Mouse (Mus musculus) urinary bladder, adult 2 months (tissue): ENCODE measurements at regions not wholly inside any gene's neighbourhood (a gene's known extent, or its start where the extent isn't known, plus 50 kb on each side); places are given as distances from the start of the nearest gene placed in this dataset.
A peak's percentile ranks its signal among the peaks of the same experiment; 100 is the strongest.

Experiments
- DNase-seq: peaks from one replicate; pipeline ENCODE4 v3.0.0; 2022; ENCODE audit warnings: low spot score

- DNase-seq, result no peak
These were observed 181.1 kb upstream of the Topaz1 start for GRCm38 (mm10) chr9:122566060-122566459.

DNA sequence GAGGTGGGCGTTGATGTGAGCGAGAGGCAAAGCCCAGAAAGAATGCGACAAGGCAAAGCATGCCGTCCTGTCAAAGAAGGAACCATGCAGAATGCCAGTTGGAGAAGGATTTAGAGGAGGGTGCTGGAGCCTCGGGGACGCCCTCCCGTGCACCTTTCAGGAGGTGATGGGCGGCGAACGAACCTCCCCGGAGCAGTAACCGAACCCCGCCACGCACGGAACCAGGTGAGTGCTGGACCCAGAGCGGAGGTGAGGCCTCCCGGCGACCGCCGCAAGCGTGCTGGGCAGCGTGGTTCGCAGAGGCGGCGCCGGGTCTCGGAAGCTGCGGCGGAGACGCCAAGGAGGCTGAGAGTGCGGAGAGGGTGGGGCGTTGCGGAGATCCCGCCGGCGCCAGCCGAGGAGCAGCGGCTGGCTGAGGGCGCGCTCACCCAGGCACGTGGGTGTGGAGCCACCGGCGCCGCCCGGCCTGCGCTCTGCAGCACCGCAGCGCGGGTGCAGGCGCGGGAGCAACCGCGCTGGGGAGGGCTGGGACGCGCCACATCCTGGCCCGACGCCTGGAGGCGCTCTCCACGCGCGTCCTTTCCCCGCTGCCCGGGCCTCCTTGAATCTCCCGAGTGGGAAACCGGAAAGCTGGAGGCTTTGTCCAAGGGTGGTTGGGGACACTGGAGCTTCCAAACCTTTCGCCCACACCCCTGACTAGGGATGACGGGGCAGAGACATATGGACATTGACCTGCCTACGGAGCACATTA lies 178.3 kb upstream of the Topaz1 start:
- DNase-seq, result no peak

DNA sequence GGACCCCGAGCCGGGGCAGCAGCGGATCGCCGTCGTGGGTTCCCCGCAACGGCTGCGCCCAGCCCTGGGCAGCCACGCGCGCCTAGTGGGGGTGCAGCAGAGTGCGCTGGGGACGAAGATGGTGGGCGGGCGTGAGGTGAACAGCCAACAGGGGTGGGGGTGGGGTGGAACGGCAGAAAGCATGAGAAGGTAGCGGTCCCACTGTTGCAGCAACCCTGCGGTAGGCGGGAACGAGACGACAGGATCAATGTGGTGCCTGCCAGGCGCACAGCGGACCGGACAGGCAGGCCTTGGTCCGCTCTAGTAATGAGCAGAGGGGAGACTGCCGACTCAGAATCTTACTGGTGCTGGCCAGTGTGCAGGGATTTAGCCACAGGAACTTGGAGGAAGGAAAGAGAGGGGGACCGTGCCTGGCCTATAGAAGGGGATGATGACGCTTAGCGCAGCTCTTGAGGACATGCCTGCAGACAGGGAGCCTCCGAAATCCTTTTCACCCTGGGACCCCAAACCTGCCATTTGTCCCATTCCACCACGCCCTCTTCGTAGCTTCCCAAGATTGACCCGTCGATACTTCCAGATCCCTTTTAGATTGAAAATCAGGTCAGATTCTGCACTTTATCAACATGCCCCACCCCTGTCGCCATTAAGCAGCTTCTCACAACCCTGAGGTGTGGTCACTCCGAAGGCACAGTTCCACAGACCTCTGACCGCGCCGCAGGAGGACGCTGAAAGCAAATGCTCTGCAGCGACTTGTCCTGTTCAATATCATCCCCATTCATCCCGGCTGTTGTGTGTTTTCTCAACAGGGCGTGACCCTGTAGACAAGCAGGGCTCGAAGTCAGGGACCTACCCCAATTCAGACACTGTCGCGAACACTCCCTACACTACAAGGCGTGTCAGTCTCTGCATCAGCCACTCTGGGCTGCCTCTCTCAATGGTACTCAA lies 177.4 kb upstream of the Topaz1 start:
- DNase-seq, result no peak

DNA sequence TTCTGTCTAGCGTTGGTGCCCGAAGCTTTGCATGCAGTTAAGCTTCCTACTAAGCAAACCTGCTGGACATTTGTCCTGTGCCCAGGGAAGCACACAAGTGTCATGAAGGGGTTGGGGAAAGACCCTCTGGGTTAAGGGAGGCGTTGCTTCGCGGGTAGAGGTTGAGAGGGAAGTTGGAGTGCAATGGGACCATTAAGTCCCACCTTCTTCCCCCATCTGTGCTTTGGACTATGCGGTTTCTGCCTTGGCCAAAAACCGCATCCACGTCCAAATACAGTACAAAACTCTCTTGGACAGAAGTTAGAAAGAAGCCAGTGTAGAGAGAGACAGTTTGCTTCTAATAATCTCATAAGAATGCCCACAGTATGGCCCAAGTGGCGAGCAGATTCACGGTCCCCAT lies 176.1 kb upstream of the Topaz1 start:
- no peak for DNase-seq

DNA sequence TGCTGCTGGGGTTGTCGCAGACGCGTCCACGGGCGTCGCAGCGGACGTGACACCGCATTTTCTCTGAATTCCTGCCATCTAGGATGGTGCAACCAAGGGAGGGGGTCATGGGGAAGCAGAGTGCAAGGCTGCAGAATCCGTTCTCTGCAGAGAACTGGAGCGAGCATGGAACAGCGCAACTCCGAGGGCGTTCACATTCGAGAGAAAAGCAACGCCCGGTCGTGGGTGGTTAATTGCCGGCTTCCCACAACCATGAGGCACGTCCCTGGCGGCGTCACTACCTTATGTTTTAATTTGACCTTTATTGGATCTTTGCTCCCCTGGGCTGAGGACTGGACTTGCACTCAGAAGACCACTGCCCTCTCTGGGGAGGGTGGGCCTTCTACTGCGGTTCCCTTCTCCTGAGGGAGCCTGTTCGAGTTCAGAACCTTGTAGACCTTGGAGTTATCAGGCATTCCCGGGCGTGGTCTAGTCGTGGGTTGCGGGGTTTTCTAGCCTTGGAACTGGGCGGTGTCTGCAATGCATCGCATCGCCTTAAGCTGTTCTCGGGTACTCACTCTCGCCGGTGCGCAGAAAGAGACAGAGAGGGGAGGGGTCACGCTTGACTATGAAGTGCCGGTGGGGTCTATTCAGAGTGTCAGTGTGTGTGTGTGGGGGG lies 175.6 kb upstream of the Topaz1 start:
- DNase-seq, result no peak

- peak; percentile 29 for DNase-seq
These were observed 174.9 kb upstream of the Topaz1 start for GRCm38 (mm10) chr9:122572060-122572835.

DNA sequence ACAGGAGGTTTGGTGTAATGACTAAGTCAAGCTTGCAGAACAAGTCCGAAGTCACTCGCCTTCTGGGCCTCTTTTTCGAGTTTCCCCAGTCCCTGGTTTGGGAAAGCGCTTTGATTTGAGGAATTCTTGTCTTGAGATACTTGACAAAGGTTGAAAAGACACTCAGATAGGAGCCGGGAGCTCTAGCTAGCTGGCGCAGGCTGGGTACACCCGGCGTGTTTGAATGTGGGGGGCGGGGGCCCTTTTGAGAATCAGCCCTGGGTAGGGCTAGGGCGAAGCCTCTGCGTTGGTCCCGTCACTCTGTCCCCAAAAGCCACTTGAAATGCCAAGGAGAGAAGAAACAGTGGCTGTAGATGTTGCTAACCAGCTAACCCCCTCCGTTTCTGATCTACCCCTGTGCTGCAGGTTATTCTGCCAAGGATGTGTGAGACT lies 174.3 kb upstream of the Topaz1 start:
- no peak for DNase-seq

- DNase-seq, result no peak
These were observed 161.9 kb upstream of the Topaz1 start for GRCm38 (mm10) chr9:122585228-122585627.

DNA sequence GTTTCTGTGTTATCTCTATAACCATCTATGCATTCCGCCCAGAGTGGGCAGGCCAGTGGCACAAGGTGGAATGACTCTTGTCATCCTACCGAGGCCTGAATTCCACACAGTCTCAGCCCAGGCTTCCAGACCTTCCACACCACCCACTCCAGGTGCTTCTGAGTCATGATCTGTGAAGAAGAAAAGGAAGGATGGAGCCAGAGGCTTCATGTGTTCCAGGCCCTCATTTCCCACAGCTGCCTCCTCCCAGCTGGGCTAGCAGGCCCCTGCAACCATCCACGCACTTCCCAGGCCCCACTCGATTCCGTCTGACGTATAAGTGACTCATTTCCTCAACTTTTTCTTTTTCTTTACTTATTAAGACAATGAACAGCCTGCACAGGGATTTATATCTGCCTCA lies 160.7 kb upstream of the Topaz1 start:
- DNase-seq, result no peak

GRCm38 (mm10) chr9:122586986-122587385 lies 160.2 kb upstream of the Topaz1 start:
- no peak for DNase-seq

DNA sequence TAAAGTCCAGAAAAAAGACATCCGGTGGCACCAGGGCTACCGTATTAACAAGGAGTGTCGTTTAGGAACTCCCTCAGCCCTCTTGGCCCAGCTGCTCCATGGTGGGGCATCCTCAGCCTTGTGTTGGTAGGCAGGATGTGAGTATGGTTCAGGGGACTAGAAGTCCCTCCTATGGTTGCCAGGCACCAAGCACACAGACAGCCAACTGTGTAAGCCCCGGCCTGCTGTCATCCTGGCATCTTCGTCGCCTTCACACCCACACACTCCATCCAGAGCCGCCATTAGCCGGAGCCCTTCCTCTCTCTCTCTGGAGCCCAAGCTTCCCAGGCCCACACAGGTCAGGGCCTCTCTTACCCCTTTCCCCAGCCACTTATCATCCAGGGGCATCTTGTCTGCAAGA lies 158.9 kb upstream of the Topaz1 start:
- no peak for DNase-seq

- no peak for DNase-seq
These were observed 154.1 kb upstream of the Topaz1 start for GRCm38 (mm10) chr9:122592820-122593615.

- DNase-seq, result no peak
These were observed 151.8 kb upstream of the Topaz1 start for GRCm38 (mm10) chr9:122595120-122595943.

- no peak for DNase-seq
These were observed 144.0 kb upstream of the Topaz1 start for GRCm38 (mm10) chr9:122603106-122603505.

GRCm38 (mm10) chr9:122609616-122610015 lies 137.5 kb upstream of the Topaz1 start:
- DNase-seq, result no peak

GRCm38 (mm10) chr9:122610918-122611317 lies 136.2 kb upstream of the Topaz1 start:
- DNase-seq, result no peak

DNA sequence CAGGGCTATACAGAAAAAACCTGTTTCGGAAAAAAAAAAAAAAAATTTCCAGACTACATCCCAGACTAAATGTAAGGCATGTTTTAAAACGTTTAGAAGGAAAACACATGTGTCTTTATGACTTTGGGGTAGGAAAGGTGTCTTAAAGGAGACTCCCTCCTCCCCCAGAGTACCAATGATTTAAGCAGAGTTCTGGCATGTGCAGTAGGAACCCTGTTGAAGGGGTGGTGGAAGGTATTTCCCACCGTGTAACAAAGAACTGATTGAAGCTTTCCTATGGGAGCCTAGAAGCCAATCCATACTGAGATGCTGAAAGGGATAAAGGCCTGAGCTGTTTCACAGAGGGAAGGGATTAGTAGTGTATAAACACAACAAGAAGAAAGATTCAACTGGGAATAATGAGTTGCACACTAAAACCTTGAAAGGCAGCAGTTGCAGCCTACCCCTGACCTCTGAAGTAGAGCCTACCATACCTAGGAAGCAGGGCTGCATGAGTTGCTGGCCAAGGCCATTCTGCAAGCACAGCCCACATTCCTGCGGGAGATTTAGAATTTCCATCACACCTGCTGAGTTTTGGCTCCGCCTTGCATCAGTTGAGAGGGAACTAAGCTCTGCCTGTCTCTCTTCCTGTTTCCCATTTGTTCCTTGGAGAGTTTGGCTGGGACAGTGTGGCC lies 132.4 kb upstream of the Topaz1 start:
- DNase-seq, result no peak

DNA sequence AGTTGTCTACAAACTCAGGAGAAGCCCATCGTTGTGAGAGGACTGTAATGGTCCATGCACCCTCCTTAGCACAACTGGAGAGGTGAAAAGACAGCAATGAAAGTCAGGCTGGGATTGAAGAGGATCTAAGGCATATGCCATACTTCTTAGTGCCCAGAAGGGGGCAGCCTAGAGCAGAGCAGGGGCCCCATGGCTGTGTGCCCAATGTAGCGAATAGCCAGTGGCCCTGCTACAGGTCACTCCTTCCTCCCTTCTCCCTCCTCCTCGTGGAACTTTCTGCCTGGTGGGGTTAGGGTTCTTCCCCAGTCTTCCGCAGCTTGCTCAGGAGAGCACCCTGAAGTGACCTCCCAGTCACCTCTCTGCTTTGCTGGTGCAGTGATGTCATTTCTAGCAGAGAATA lies 131.8 kb upstream of the Topaz1 start:
- DNase-seq, result no peak

- no peak for DNase-seq
These were observed 129.4 kb upstream of the Topaz1 start for GRCm38 (mm10) chr9:122617793-122618192.
